Mouse (Mus musculus) megakaryocyte progenitor cell, adult 5-6 weeks (primary cell): ENCODE results near the gene Josd2. TPM values are rescaled to one million over a fixed set of nuclear protein-coding genes. Genes with fewer than 3 reads are reported as not detected.
A peak's percentile ranks its signal among the peaks of the same experiment; 100 is the strongest.

Experiments used
- ATAC-seq: replicated peaks from 2 replicates; pipeline ENCODE4 v1.8.0; 2016; ENCODE audit warnings: mild to moderate bottlenecking, moderate TSS enrichment, inconsistent platforms; ENCODE audit not compliant: poor library complexity
- total RNA-seq, 2 experiments: library from RNA; stranded (forward) in 1 of 2; stranded (reverse) in 1 of 2; fragments of 157-497, 149-512 nt in 1 of 2; fragments of 200-1000 nt in 1 of 2; gene quantifications; 2 replicates each; pipeline versions ENCODE4 v1.2.3 to v1.2.4; 2015 to 2017

The Josd2 gene
- total RNA-seq, 2 experiments from 2014 or later = 22.6 to 27.5 TPM

GRCm38 (mm10) chr7:44470696-44471612 is 3.2 kb downstream of the Josd2 start:
- no peak for ATAC-seq

GRCm38 (mm10) chr7:44471880-44472557 is 4.2 kb downstream of the Josd2 start:
- no peak for ATAC-seq

- no peak for ATAC-seq
These were observed 4.7 kb downstream of the Josd2 start for GRCm38 (mm10) chr7:44472558-44472885.

- no peak for ATAC-seq
These were observed 5.3 kb downstream of the Josd2 start for GRCm38 (mm10) chr7:44472961-44473646.

GRCm38 (mm10) chr7:44474419-44474818 is 6.6 kb downstream of the Josd2 start:
- ATAC-seq = no peak

GRCm38 (mm10) chr7:44475046-44475614 is 7.3 kb downstream of the Josd2 start:
- ATAC-seq = no peak

- peak; percentile 85 for ATAC-seq
These were observed 15.2 kb downstream of the Josd2 start for GRCm38 (mm10) chr7:44482836-44483435.

- ATAC-seq = no peak
These were observed 16.3 kb downstream of the Josd2 start for GRCm38 (mm10) chr7:44484109-44484508.

GRCm38 (mm10) chr7:44484841-44485571 is 17.2 kb downstream of the Josd2 start:
- peak; percentile 82 for ATAC-seq

- no peak for ATAC-seq
These were observed 17.9 kb downstream of the Josd2 start for GRCm38 (mm10) chr7:44485572-44486195.

GRCm38 (mm10) chr7:44486927-44487575 is 19.3 kb downstream of the Josd2 start:
- no peak for ATAC-seq

GRCm38 (mm10) chr7:44487936-44488335 is 20.2 kb downstream of the Josd2 start:
- no peak for ATAC-seq

- no peak for ATAC-seq
These were observed 20.8 kb downstream of the Josd2 start for GRCm38 (mm10) chr7:44488545-44488944.

- no peak for ATAC-seq
These were observed 22.5 kb downstream of the Josd2 start for GRCm38 (mm10) chr7:44490281-44490680.

- ATAC-seq = no peak
These were observed 23.6 kb downstream of the Josd2 start for GRCm38 (mm10) chr7:44491391-44491790.

GRCm38 (mm10) chr7:44492166-44492826 is 24.5 kb downstream of the Josd2 start:
- ATAC-seq = no peak

GRCm38 (mm10) chr7:44494681-44495080 is 26.9 kb downstream of the Josd2 start:
- no peak for ATAC-seq

- ATAC-seq = no peak
These were observed 27.3 kb downstream of the Josd2 start for GRCm38 (mm10) chr7:44495086-44495485.
